Mouse (Mus musculus) testis, adult 2 months (tissue): ENCODE results near the gene Gm28308.

ENCODE experiments used
- CTCF ChIP-seq: fragments of 200-500 bp; IDR thresholded peaks from 2 replicates; pipeline ENCODE4 v1.5.1; 2012; ENCODE audit warnings: low read depth, mild to moderate bottlenecking, inconsistent platforms, low read length, moderate library complexity; ENCODE audit not compliant: control insufficient read depth, insufficient read depth, insufficient replicate concordance
- POLR2A ChIP-seq: fragments of 200-500 bp; IDR thresholded peaks from 2 replicates; pipeline ENCODE4 v1.6.1; 2012; ENCODE audit warnings: low read depth, mild to moderate bottlenecking, inconsistent platforms, low read length, moderate library complexity; ENCODE audit not compliant: control insufficient read depth

- no peak for TF ChIP-seq CTCF
- no peak for TF ChIP-seq POLR2A
These were observed 54.7 kb downstream of the Gm28308 start, which contains the start of gene Hoxa1 for GRCm38 (mm10) chr6:52158276-52159051.
